Mouse (Mus musculus) stomach, embryonic 15.5 days (tissue): ENCODE measurements around the gene Ypel1. TPM values are rescaled to one million over a fixed set of nuclear protein-coding genes. Genes with fewer than 3 reads are reported as not detected.

Experiments used
- ATAC-seq: fragments of 200-750 bp; cut with Nextera tagmentation; 2 replicates; pipeline ENCODE4 v1.8.0; 2017; ENCODE audit warnings: low read depth, moderate number of reproducible peaks, moderate TSS enrichment; ENCODE audit not compliant: insufficient read depth, low FRiP score
- H3K27ac ChIP-seq: fragments of 300-500 bp; sonication (generic); 2 replicates; pipeline ENCODE4 v1.5.1; 2015; ENCODE audit warnings: mild to moderate bottlenecking, inconsistent platforms
- H3K27me3 ChIP-seq: fragments of 300-500 bp; sonication (generic); replicated peaks from 2 replicates; pipeline ENCODE4 v1.6.1; 2015; ENCODE audit warnings: inconsistent platforms
- H3K36me3 ChIP-seq: fragments of 300-500 bp; sonication (generic); 2 replicates; pipeline ENCODE4 v1.6.1; 2015; ENCODE audit warnings: inconsistent platforms
- H3K4me1 ChIP-seq: fragments of 300-500 bp; sonication (generic); 2 replicates; pipeline ENCODE4 v1.6.1; 2015; ENCODE audit warnings: inconsistent platforms
- H3K4me2 ChIP-seq: fragments of 300-500 bp; sonication (generic); 2 replicates; pipeline ENCODE4 v1.6.1; 2015; ENCODE audit warnings: mild to moderate bottlenecking, inconsistent platforms
- H3K4me3 ChIP-seq: fragments of 300-500 bp; sonication (generic); replicated peaks from 2 replicates; pipeline ENCODE4 v1.5.1; 2015; ENCODE audit warnings: inconsistent platforms
- H3K9ac ChIP-seq: fragments of 300-500 bp; sonication (generic); 2 replicates; pipeline ENCODE4 v1.6.1; 2015; ENCODE audit warnings: inconsistent platforms
- H3K9me3 ChIP-seq: fragments of 300-500 bp; sonication (generic); 2 replicates; pipeline ENCODE4 v1.6.1; 2016; ENCODE audit warnings: inconsistent platforms
- WGBS: fragments of 180-500 bp; shearing (Covaris S2); methylation state at CpG from one replicate; pipeline ENCODE4 v1.1.7; 2015; 5-methylcytosine and 5-hydroxymethylcytosine counted together
- polyA plus RNA-seq: library from polyadenylated mRNA; unstranded; fragments of >200 nt; fragmentation: Nextera tagmentation; extraction: Ambion mirVana; gene quantifications from 2 replicates; pipeline ENCODE4 v1.2.1, GENCODE M21; 2015

The Ypel1 gene
- polyA plus RNA-seq, 1 experiment from 2014 or later = 16.9 TPM

DNA sequence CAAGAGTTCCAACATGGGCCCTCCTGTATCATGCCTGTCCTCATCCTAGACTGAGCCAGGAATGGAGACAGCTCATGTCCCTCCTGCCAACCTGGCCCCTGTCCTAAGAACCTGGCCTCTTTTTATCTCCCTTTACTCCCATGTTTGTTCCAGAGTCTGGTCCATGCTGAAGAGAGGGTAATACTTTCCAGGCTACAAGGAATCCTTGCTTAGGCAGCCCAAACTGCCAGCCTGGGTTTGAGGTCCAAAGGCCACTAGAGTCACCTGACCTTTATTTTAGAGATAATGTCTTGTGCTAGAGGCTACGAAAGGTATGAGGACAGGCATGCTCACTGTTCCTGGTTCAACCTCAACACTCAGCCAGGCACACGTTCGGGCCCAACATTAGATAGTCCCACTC, 27.4 kb downstream of the Ypel1 start:
- no peak for ATAC-seq
- Histone ChIP-seq H3K4me3 (no peak overlapping the region), H3K9ac (no peak overlapping the region), H3K27me3 (no peaks in the 10 kb centered on the region), H3K4me2 (no peak overlapping the region), H3K9me3 (no peaks in the 10 kb centered on the region), H3K36me3 (peaks cover 52% of the 10 kb centered on the region), H3K27ac (no peak overlapping the region), H3K4me1 (no peaks in the 10 kb centered on the region)
- WGBS = 81% methylated on average over 3 of the region's 3 CpGs

DNA sequence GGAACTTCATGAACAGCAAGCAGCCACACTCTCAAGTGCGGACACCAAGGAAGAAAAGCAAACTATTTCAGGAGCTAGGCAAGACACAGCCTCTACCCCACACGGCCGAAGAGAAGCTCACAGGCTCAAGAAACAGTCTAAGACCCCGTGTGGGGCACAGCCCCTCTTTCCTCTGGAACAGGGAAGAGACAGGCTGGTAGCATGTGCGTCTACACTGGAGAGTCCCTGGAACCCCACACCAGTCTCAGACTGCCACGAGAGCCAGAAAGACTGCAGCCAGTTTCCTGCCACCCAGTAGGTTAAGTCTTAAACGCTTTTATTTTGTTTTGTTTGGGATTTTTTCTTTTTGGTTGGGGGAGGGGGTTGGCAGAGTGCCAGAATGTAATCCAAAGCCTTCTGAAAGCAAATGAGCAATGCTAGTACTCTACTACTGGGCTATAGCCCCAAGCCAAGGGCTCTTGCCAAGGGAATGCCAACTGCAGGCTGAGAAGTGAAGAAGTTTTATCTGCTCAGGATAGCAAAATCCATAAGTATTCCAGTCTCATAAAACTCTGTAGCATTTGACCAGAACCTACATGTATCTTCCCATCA, 33.2 kb downstream of the Ypel1 start:
- no peak overlapping the region for H3K4me2 ChIP-seq
- no peak overlapping the region for H3K9ac ChIP-seq
- H3K27ac ChIP-seq = no peak overlapping the region
- H3K9me3 ChIP-seq = no peaks in the 10 kb centered on the region
- peaks cover 35% of the 10 kb centered on the region for H3K36me3 ChIP-seq
- H3K4me3 ChIP-seq = no peak overlapping the region
- no peak for ATAC-seq
- no peaks in the 10 kb centered on the region for H3K4me1 ChIP-seq
- 60% methylated on average over 7 of the region's 7 CpGs for WGBS
- no peaks in the 10 kb centered on the region for H3K27me3 ChIP-seq

DNA sequence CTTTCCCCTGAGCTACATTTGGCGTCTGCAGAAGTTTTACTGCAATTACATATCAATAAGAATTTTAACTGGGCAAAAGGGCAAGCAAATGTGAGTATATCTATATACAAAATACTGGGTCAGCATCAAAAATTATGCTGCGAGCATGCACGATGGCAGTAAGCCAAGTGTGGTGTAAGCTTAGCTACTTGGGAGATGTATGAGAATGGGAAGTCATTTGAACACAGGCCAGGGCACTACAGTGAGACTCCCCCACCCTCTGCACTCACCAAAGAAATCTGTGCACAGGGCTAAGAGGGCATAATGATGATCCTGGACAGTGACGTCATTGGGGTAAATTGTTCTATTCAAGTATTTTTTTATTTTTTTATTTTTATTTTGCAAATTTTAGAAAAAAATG, 35.1 kb downstream of the Ypel1 start:
- Histone ChIP-seq H3K36me3 (peaks cover 23% of the 10 kb centered on the region), H3K9ac (no peak overlapping the region), H3K9me3 (no peaks in the 10 kb centered on the region), H3K4me3 (no peak overlapping the region), H3K4me1 (0 out of 2 replicates have a peak, but pooled peaks cover 2% of the 10 kb centered on the region), H3K4me2 (no peak overlapping the region), H3K27me3 (no peaks in the 10 kb centered on the region), H3K27ac (no peak overlapping the region)
- ATAC-seq = no peak
- 59% methylated on average over 4 of the region's 4 CpGs for WGBS

DNA sequence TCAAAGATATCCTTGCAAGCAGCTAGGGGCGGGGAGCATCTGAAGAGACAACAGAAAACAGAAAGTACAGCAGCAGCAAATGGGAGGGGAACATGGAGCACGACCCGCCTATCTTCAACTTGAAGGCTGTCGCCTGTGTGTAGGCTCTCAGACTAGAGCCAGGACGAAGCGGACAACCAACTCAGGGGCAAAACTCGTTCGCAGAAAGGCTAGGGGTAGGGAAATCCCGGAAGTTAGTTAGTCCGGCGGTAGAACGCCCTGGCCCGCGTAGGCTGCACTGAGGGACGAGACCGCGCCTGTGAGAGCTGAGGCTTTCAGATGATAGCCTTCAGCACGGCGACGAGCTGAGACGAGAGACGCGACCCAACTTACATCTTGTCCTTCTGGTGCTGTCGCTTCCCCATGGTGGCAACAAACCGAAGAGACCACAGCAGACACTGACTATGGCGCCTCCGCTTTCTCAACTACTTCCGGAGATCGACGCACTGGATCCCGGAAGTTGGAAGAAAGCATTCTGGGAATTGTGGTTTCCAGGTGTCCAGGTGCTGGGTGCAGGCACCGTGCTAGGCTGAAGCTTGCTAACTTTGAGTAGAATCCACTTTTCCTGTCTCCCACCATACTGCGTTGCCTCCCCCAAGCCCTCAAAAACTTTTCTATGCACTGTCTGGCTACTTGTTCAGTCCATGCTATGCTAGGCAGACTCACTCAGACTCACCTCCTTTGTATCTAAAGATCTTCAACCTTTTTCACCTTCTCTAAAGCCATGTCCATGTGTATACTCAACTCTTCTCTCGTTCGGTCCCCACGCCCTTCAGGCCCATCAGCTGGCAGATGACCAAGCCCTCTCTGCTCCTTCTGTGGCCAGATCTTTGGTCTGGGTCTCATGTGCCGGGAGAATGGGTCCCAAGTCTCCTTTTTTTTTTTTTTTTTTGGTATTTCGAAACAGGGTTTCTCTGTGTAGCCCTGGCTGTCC, 41.6 kb downstream of the Ypel1 start, which contains the start of gene Ppil2:
Gene Ppil2 (minus strand): TSS at position 487 of the 973 bp plus-strand sequence.
- peak within 1 kb of the TSS; percentile 74 for H3K27ac ChIP-seq
- peak within 1 kb of the TSS; percentile 60 for H3K4me2 ChIP-seq
- no peaks in the 10 kb centered on the region for H3K9me3 ChIP-seq
- WGBS = 9% methylated on average over 38 of the region's 38 CpGs
- peak within 1 kb of the TSS; percentile 63 for H3K9ac ChIP-seq
- no peaks in the 10 kb centered on the region for H3K27me3 ChIP-seq
- peaks cover 10% of the 10 kb centered on the region; the same call in 1 of the 2 replicates for H3K36me3 ChIP-seq
- H3K4me1 ChIP-seq = peaks cover 10% of the 10 kb centered on the region; the same call in 1 of the 2 replicates
- H3K4me3 ChIP-seq = peak within 1 kb of the TSS; percentile 89
- peak; percentile 80 for ATAC-seq

DNA sequence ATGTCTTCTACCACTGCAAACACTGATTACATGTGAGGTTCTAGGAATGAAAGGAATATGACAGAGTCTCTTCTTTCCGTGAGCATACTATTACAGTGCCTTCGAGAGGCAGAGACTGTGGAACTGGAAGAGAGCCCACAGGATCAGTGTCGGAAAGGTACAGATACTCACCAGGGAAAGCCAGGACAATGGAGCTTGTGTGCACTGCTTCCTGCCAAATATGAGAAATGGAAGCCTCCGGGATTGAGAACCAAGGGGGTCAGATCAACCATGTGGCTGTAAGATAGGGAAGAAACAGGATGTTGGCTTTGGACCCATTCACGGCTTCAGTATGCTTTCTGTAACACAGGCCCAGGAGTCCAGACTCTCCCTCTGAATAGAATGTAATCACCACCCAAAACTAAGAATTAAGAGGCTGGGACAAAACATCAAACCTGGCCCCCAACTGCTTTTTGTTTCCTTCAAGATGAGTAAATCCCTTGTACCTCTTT, 47.9 kb downstream of the Ypel1 start:
- Histone ChIP-seq H3K4me1 (no peaks in the 10 kb centered on the region), H3K27me3 (no peaks in the 10 kb centered on the region), H3K4me2 (no peak overlapping the region), H3K27ac (no peak overlapping the region), H3K9ac (no peak overlapping the region), H3K9me3 (no peaks in the 10 kb centered on the region), H3K36me3 (peaks cover 10% of the 10 kb centered on the region; the same call in 1 of the 2 replicates), H3K4me3 (no peak overlapping the region)
- no peak for ATAC-seq
- WGBS = 84% methylated on average over 5 of the region's 5 CpGs

DNA sequence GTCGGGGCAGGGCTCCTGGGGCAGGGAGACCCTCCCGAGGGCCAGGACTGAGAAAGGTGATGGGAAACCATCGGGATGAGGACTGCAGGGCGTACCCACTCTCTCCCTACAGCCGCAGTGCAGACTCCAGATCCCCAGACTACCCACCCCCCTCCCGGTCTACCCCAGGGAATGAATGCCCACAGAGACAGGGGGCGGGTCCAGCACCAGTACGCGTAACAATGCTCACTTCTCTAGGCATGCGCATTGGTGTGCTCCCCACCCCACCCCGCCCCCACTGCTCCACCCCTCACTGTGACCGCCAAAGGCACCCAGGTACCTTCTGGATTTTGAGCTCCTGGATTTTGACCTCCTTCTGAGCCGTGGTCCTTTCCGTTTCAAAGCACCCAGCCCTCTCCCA, 52.1 kb downstream of the Ypel1 start:
- Histone ChIP-seq H3K9me3 (no peaks in the 10 kb centered on the region), H3K27me3 (no peaks in the 10 kb centered on the region), H3K4me1 (peaks cover 16% of the 10 kb centered on the region), H3K9ac (no peak overlapping the region), H3K4me3 (no peak overlapping the region), H3K27ac (no peak overlapping the region), H3K4me2 (no peak overlapping the region), H3K36me3 (peaks cover 8% of the 10 kb centered on the region)
- no peak for ATAC-seq
- WGBS = 72% methylated on average over 14 of the region's 14 CpGs

DNA sequence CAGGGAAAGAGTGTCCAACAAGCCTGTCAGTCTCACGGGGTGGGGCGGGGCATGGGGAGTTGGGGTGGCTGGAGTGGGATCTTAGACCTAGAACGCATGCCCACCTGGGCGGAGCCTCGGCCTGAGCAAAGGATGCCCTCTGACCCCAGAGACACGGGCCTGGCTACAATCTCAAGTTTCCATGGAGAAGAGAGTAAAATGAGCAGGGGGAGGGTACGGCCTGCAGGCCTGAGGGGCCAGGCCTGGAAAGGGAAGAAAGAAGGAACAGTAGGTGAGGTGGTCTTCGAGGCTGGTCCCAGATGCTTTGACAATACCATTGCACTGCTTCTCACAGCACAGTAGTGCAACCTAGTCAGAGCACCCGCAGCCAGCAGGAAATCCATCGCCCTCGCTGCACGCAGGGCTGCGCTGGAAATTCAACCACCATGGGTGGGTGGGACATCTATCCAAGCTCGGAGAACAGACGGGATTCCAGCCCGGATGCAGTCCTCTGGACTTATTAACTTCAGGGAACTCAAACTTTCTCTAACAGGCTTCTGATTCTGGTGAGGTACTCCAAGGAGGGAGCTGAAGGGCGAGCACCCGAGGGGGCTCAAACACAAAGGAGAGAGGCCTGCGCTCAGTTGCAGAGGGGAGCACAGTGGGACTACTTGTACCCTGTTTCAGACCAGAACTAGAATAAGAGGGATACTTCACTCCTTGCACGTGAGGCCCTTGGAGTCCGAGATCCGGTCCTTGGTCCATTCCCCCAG, 54.8 kb downstream of the Ypel1 start:
- 0 out of 2 replicates have a peak overlapping the region, but pooled peaks have one; percentile 8 for H3K27ac ChIP-seq
- peaks cover 8% of the 10 kb centered on the region for H3K36me3 ChIP-seq
- peak overlapping the region; percentile 33; the same call in 1 of the 2 replicates for H3K9ac ChIP-seq
- peak overlapping the region; percentile 77 for H3K4me2 ChIP-seq
- no peaks in the 10 kb centered on the region for H3K27me3 ChIP-seq
- ATAC-seq = no peak
- no peaks in the 10 kb centered on the region for H3K9me3 ChIP-seq
- 5% methylated on average over 22 of the region's 22 CpGs for WGBS
- peak overlapping the region; percentile 52 for H3K4me3 ChIP-seq
- H3K4me1 ChIP-seq = peaks cover 16% of the 10 kb centered on the region

DNA sequence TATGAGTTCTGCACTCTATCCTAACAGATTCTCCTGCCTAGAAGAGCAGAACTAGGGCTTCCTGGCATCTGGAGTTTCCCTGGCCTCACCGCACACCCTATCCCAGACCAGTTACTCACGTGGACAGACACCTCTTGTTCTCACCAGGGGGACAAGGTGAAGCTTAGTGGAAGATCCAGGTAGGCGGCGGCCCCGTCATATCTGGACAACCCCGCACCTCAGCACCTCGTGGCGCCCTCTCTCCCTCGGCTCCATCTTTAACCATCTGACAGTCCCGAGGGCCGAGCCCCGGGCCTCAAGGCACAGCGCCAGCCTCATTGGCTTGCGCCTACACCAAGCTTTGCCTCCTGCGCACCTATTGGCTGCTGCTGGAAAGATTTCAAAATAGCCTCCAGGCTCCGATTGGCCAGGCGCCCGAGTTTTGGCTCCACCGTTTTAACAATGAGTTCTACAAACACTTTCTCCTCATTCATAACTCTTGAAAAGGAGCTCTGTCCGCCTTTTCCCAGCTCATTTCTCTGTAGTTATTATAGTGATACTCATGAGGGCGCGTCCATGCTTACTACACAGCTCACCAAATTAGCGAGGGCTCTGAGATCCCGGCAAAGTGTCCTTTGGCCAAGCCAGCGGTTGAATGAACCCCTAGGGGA, 55.5 kb downstream of the Ypel1 start, which contains the start of gene 2610318N02Rik:
Gene 2610318N02Rik (minus strand): TSS at position 297 of the 650 bp plus-strand sequence.
- peaks cover 5% of the 10 kb centered on the region for H3K36me3 ChIP-seq
- peak within 1 kb of the TSS; percentile 32; the same call in 1 of the 2 replicates for H3K27ac ChIP-seq
- peak within 1 kb of the TSS; percentile 52 for H3K4me3 ChIP-seq
- peak; percentile 95 for ATAC-seq
- WGBS = under 1% methylated on average over 25 of the region's 25 CpGs
- H3K27me3 ChIP-seq = no peaks in the 10 kb centered on the region
- peak within 1 kb of the TSS; percentile 77 for H3K4me2 ChIP-seq
- peak within 1 kb of the TSS; percentile 33; the same call in 1 of the 2 replicates for H3K9ac ChIP-seq
- no peaks in the 10 kb centered on the region for H3K9me3 ChIP-seq
- H3K4me1 ChIP-seq = peaks cover 16% of the 10 kb centered on the region

DNA sequence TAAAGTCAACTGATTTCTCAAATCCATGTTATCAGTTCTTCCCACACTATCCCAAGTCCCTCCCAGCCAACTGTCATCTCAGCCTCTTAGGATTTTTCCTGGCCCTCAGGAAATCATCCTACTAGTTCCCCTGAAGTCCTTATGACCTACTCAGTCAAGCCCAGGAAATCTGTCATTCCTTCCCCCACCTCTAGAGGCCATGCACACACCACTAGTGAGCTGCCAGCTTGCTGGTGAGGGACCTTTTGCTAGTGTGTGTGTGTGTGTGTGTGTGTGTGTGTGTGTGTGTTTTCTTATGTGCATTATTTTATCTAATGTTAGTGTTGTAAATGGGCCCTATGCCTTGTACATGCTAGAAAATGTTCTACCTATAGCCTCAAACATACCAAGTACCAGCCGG, 57.8 kb downstream of the Ypel1 start:
- no peak for ATAC-seq
- H3K36me3 ChIP-seq = peaks cover 2% of the 10 kb centered on the region; the same call in 1 of the 2 replicates
- no peak overlapping the region for H3K4me3 ChIP-seq
- no peak overlapping the region for H3K27ac ChIP-seq
- peaks cover 20% of the 10 kb centered on the region for H3K4me1 ChIP-seq
- 90% methylated on average over 1 of the region's 1 CpGs for WGBS
- H3K9ac ChIP-seq = no peak overlapping the region
- no peaks in the 10 kb centered on the region for H3K27me3 ChIP-seq
- no peak overlapping the region for H3K4me2 ChIP-seq
- no peaks in the 10 kb centered on the region for H3K9me3 ChIP-seq

DNA sequence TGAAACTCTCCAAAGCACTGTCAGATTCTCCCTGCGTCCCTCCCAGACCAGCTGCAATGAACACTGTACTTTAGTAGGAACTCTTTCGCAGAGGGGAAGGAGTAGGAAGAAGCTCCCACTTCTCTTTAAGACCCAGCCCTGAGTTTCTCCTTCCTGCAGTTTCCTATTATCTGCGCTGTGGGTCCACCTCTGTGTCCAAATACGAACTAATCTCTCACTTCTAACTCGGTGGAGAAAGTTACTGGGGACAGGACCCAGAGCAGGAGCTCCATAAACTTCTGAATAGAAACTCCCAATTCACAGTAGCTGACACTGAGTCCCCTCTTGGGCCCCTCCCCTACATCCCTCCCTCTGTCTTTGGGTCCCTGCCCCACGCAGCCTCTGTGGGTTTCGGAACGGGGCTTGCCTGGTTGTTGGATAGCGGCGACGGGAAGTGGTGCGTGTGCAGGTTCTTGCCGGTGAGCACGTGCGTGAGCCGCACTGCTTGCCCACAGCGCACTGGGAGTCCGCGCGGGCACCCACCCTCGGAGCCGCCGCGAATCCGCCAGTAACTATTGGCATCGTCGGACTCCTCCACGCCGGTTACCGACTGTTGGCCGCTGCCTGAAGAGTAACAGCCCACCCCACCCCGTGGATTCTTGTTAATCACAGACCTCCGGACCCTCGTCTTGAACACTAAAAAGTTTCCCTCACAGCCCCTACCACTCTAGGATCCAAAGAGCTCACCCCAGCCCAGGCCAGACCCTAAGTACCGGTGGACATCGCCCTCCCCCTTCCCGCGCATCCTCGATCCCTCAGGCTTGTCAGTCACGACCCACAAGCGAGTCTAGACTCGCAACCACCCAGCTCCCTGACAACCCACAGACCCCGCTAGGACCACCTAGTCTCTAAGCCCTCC, 61.9 kb downstream of the Ypel1 start:
- H3K9ac ChIP-seq = peak overlapping the region; percentile 45
- H3K9me3 ChIP-seq = no peaks in the 10 kb centered on the region
- H3K27ac ChIP-seq = peak overlapping the region; percentile 3; the same call in 1 of the 2 replicates
- no peaks in the 10 kb centered on the region for H3K36me3 ChIP-seq
- 3% methylated on average over 43 of the region's 43 CpGs for WGBS
- peak overlapping the region; percentile 96 for H3K4me2 ChIP-seq
- H3K4me3 ChIP-seq = peak overlapping the region; percentile 69
- H3K4me1 ChIP-seq = peaks cover 4% of the 10 kb centered on the region; the same call in 1 of the 2 replicates
- peak; percentile 15; the same call in 1 of the 2 replicates for ATAC-seq
- H3K27me3 ChIP-seq = no peaks in the 10 kb centered on the region
